Mouse (Mus musculus): Measurements from ENCODE around the gene Smc3. TPM values are rescaled to one million over a fixed set of nuclear protein-coding genes. Genes with fewer than 3 reads are reported as not detected.

The Smc3 gene
- polyA plus RNA-seq, 1 experiment from 2014 or later = 78.8 TPM

DNA sequence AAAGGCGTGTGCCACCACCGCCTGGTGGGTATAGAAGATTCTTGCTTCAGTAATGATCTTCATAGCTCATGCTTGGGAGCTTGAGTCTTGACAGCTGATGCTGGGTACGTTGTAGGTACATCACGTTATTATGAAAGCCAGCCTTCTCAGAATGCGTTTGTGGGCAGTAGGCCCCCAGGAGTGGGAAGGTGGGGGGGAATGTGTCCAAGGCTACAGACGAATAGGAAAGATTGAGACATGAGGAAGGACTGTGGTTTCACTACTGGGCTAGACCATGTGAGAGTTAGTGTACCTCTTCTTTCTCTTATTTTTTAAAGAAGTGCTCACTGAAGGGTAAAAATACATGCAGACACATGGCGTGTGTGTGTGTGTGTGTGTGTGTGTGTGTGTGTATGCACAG lies 68.6 kb downstream of the Smc3 start:
- no peak for ATAC-seq (ENCODE audit: insufficient number of reproducible peaks, insufficient read depth, low FRiP score, low read depth)
- Histone ChIP-seq H3K27me3 (ENCODE audit: control insufficient read depth, insufficient read depth, low read length) (no peaks in the 10 kb centered on the region), H3K9ac (replicated peaks; ENCODE audit: low read depth, low read length) (no peak overlapping the region), H3K9me3 (ENCODE audit: control insufficient read depth, low read depth, low read length) (no peaks in the 10 kb centered on the region), H3K27ac (ENCODE audit: low read length) (no peak overlapping the region), H3K4me2 (replicated peaks; ENCODE audit: low read depth, low read length) (no peak overlapping the region), H3K4me1 (ENCODE audit: control insufficient read depth, insufficient read depth, low read length) (no peaks in the 10 kb centered on the region), H3K4me3 (ENCODE audit: low read depth, low read length) (no peak overlapping the region), H3K36me3 (ENCODE audit: control insufficient read depth, insufficient read depth, low read length) (no peaks in the 10 kb centered on the region)
- 89% methylated on average over 7 of the region's 7 CpGs for WGBS

DNA sequence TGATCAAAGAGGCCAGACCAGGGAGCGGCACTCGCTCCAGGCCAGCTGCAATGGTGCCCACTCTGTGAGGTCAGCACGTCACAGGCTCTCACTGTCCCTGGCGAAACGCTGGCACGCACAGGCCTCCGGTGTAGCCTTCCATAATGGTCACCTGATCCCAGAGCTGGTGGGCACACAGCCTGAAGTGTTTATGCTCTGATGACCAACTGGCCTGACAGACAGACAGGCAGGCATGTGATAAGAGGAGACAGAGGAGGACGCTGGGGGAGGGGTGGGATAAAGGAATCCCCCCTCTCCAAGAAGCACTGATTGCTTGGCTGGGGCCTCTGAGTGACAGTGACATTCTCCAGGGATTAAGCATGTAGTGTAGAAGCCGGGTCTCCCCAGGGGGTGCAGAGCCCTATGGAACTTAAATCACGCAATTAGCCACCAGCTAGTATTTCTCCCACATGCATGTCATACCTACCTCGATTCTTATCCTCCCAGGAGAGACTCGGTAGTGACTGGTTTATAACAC lies 70.5 kb downstream of the Smc3 start:
- no peaks in the 10 kb centered on the region for H3K36me3 ChIP-seq (ENCODE audit: control insufficient read depth, insufficient read depth, low read length)
- H3K4me2 ChIP-seq (replicated peaks; ENCODE audit: low read depth, low read length) = no peak overlapping the region
- no peak overlapping the region for H3K4me3 ChIP-seq (ENCODE audit: low read depth, low read length)
- peaks cover 4% of the 10 kb centered on the region; the same call in 1 of the 2 replicates for H3K27me3 ChIP-seq (ENCODE audit: control insufficient read depth, insufficient read depth, low read length)
- H3K9me3 ChIP-seq (ENCODE audit: control insufficient read depth, low read depth, low read length) = no peaks in the 10 kb centered on the region
- H3K4me1 ChIP-seq (ENCODE audit: control insufficient read depth, insufficient read depth, low read length) = no peaks in the 10 kb centered on the region
- 42% methylated on average over 12 of the region's 12 CpGs for WGBS
- no peak overlapping the region for H3K27ac ChIP-seq (ENCODE audit: low read length)
- ATAC-seq (ENCODE audit: insufficient number of reproducible peaks, insufficient read depth, low FRiP score, low read depth) = no peak
- H3K9ac ChIP-seq (replicated peaks; ENCODE audit: low read depth, low read length) = no peak overlapping the region

DNA sequence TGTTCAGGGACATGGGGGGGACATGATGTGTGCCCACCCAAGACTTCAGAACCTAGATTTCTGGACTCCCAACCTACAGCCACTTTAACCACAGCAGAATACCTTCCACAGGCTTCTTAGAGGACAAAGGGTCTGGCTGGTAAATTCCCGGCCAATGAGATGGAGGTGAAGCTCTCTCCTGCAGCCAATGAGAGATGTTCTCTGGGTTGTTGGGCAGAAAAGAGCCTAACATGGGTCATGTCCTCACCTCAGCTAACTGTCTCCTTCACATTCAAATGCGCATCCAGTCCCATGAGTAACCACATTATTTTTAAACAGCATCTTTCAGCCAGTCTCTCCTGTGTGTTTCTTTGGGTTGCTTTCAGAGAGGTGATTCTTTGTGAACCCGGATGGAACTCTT lies 71.2 kb downstream of the Smc3 start:
- no peak overlapping the region for H3K4me2 ChIP-seq (replicated peaks; ENCODE audit: low read depth, low read length)
- 58% methylated on average over 3 of the region's 3 CpGs for WGBS
- no peak for ATAC-seq (ENCODE audit: insufficient number of reproducible peaks, insufficient read depth, low FRiP score, low read depth)
- no peaks in the 10 kb centered on the region for H3K36me3 ChIP-seq (ENCODE audit: control insufficient read depth, insufficient read depth, low read length)
- no peak overlapping the region for H3K9ac ChIP-seq (replicated peaks; ENCODE audit: low read depth, low read length)
- H3K4me1 ChIP-seq (ENCODE audit: control insufficient read depth, insufficient read depth, low read length) = peaks cover 7% of the 10 kb centered on the region; the same call in 1 of the 2 replicates
- H3K27ac ChIP-seq (ENCODE audit: low read length) = no peak overlapping the region
- peaks cover 8% of the 10 kb centered on the region; the same call in 1 of the 2 replicates for H3K27me3 ChIP-seq (ENCODE audit: control insufficient read depth, insufficient read depth, low read length)
- H3K9me3 ChIP-seq (ENCODE audit: control insufficient read depth, low read depth, low read length) = no peaks in the 10 kb centered on the region
- no peak overlapping the region for H3K4me3 ChIP-seq (ENCODE audit: low read depth, low read length)

DNA sequence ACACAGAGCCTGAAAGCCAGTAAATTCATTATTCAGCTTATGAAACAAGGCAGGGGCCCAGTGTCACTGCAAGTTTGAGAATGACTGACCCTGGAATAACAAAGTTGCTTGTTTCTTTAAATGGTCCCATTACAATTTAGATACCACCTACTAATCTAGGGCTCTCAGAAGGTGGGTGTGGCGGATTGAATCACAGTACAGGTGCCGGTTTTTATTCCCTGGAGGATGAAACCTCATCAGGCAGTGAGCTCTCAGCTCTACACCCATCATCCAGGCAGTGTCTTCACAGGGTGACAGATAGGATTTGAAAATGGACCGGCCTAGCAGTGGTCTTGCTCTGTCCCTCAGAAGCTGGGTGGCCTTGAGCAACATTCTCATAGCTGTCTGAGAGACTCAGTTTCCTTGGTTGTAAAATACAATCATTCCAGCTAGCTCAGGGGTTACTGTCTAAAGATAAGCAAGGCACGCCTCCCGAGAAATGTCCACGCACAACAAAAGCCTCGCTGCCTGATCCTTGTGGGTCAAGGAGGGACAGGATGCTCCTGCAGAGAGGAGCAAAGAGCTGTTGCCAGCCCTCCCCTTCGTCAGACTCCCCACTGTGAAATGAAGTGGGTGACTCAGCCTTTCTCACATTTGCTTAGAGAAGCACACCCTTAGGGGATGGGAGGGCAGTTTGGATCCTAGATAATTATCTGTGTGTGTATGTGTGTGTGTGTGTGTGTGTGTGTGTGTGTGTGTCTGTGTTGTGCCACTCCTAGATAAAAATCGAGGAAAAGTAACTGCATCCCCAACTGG lies 74.1 kb downstream of the Smc3 start:
- peaks cover 14% of the 10 kb centered on the region; the same call in 1 of the 2 replicates for H3K4me1 ChIP-seq (ENCODE audit: control insufficient read depth, insufficient read depth, low read length)
- H3K27ac ChIP-seq (ENCODE audit: low read length) = no peak overlapping the region
- no peaks in the 10 kb centered on the region for H3K36me3 ChIP-seq (ENCODE audit: control insufficient read depth, insufficient read depth, low read length)
- no peak overlapping the region for H3K4me2 ChIP-seq (replicated peaks; ENCODE audit: low read depth, low read length)
- 40% methylated on average over 9 of the region's 9 CpGs for WGBS
- H3K4me3 ChIP-seq (ENCODE audit: low read depth, low read length) = no peak overlapping the region
- ATAC-seq (ENCODE audit: insufficient number of reproducible peaks, insufficient read depth, low FRiP score, low read depth) = no peak
- H3K9ac ChIP-seq (replicated peaks; ENCODE audit: low read depth, low read length) = no peak overlapping the region
- H3K9me3 ChIP-seq (ENCODE audit: control insufficient read depth, low read depth, low read length) = no peaks in the 10 kb centered on the region
- peaks cover 23% of the 10 kb centered on the region for H3K27me3 ChIP-seq (ENCODE audit: control insufficient read depth, insufficient read depth, low read length)

DNA sequence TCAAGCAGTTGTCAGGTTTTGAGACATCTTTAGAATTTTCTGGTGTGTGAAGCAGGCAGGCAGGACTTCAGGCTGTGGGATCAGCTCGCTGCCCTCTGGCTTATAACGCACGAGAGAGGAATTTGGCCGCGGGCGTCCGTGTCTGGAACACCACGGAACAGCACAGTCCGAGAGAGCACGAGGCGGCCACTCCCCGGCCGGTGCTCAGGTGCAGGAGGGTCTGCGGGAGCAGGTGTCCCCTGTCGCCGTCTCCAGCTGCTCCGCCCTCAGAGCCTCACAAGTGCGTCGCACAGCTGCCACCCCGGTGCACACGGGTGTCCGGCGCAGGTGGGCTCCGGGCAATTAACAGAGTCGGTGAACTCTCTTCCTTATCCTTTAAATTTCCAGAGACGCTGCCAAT lies 76.0 kb downstream of the Smc3 start:
- H3K9ac ChIP-seq (replicated peaks; ENCODE audit: low read depth, low read length) = no peak overlapping the region
- peaks cover 14% of the 10 kb centered on the region; the same call in 1 of the 2 replicates for H3K4me1 ChIP-seq (ENCODE audit: control insufficient read depth, insufficient read depth, low read length)
- ATAC-seq (ENCODE audit: insufficient number of reproducible peaks, insufficient read depth, low FRiP score, low read depth) = no peak
- peaks cover 23% of the 10 kb centered on the region for H3K27me3 ChIP-seq (ENCODE audit: control insufficient read depth, insufficient read depth, low read length)
- H3K4me3 ChIP-seq (ENCODE audit: low read depth, low read length) = peak overlapping the region; percentile 65
- H3K9me3 ChIP-seq (ENCODE audit: control insufficient read depth, low read depth, low read length) = no peaks in the 10 kb centered on the region
- no peaks in the 10 kb centered on the region for H3K36me3 ChIP-seq (ENCODE audit: control insufficient read depth, insufficient read depth, low read length)
- H3K4me2 ChIP-seq (replicated peaks; ENCODE audit: low read depth, low read length) = peak overlapping the region; percentile 100
- WGBS = under 1% methylated on average over 26 of the region's 26 CpGs
- H3K27ac ChIP-seq (ENCODE audit: low read length) = no peak overlapping the region

DNA sequence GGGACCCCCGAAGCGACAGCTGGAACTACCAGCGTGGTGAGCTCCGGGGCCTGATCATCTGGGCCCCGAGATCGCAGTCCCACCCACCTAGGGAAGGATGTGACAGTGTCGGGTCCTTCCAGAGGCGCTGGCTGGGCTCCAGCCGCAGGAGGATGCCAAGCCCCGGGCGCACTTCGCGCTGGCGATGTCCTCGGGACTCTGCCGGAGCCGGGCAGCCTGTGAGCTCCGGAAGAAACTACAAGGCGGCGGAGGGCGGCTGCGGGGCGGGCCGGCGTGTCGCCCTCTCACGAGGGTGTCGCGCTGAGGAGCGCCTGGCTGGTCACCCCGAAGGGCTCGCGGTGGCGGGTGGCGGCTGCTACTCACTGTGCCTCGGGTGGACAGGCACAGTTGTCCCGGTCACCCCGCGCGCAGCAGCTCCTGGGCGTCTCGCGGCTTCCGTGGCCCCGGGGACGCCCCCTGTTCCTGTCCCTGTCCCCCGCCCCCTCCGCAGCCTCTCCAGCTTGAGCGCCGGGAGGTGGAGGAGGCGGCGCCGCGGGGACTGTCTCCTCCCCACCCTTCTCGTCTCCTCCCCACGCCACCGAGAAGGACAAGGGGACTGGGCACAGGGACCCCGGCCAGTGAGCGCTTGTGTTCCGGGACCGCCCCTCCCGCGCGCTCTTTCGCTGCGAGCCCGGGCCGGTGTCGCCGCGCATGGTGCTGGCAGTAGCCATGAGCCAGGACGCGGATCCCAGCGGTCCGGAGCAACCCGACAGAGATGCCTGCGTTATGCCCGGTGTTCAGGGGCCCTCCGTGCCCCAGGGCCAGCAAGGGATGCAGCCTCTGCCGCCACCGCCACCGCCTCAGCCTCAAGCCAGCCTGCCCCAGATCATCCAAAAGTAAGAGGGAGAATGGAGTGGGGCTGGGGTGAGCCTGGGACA lies 76.8 kb downstream of the Smc3 start, which contains the start of gene Rbm20:
Gene Rbm20, plus strand, starts transcription at position 589 of the 917 bp plus-strand sequence.
- under 1% methylated on average over 79 of the region's 82 CpGs for WGBS
- peaks cover 23% of the 10 kb centered on the region for H3K27me3 ChIP-seq (ENCODE audit: control insufficient read depth, insufficient read depth, low read length)
- H3K4me2 ChIP-seq (replicated peaks; ENCODE audit: low read depth, low read length) = peak within 1 kb of the TSS; percentile 100
- H3K4me1 ChIP-seq (ENCODE audit: control insufficient read depth, insufficient read depth, low read length) = peaks cover 14% of the 10 kb centered on the region; the same call in 1 of the 2 replicates
- H3K9me3 ChIP-seq (ENCODE audit: control insufficient read depth, low read depth, low read length) = no peaks in the 10 kb centered on the region
- no peak within 1 kb of the TSS for H3K27ac ChIP-seq (ENCODE audit: low read length)
- H3K36me3 ChIP-seq (ENCODE audit: control insufficient read depth, insufficient read depth, low read length) = no peaks in the 10 kb centered on the region
- peak; percentile 69 for ATAC-seq (ENCODE audit: insufficient number of reproducible peaks, insufficient read depth, low FRiP score, low read depth)
- peak within 1 kb of the TSS; percentile 65 for H3K4me3 ChIP-seq (ENCODE audit: low read depth, low read length)
- H3K9ac ChIP-seq (replicated peaks; ENCODE audit: low read depth, low read length) = peak within 1 kb of the TSS; percentile 28; the same call in 1 of the 2 replicates

DNA sequence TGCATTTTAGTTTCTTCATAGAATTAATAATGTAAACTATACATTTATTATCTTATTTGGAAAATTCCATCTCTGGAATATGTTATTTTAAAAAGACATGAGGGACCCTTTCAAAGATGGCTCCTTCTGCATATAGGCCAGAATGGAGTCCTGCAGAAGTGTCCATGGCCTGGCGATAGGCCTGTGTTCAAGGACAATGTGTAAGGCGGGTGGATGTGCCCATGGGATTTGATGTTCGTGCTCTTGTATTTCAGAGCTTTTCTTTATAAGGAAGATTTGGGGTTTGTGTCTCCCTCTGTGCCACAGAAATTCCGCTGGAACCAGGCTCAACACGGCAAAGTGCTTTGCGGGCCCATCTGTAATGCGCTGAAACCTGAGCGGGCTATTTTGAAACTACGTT lies 79.0 kb downstream of the Smc3 start:
- H3K36me3 ChIP-seq (ENCODE audit: control insufficient read depth, insufficient read depth, low read length) = no peaks in the 10 kb centered on the region
- no peak overlapping the region for H3K4me2 ChIP-seq (replicated peaks; ENCODE audit: low read depth, low read length)
- peaks cover 14% of the 10 kb centered on the region; the same call in 1 of the 2 replicates for H3K4me1 ChIP-seq (ENCODE audit: control insufficient read depth, insufficient read depth, low read length)
- H3K4me3 ChIP-seq (ENCODE audit: low read depth, low read length) = no peak overlapping the region
- H3K27ac ChIP-seq (ENCODE audit: low read length) = no peak overlapping the region
- H3K27me3 ChIP-seq (ENCODE audit: control insufficient read depth, insufficient read depth, low read length) = peaks cover 23% of the 10 kb centered on the region
- H3K9me3 ChIP-seq (ENCODE audit: control insufficient read depth, low read depth, low read length) = no peaks in the 10 kb centered on the region
- H3K9ac ChIP-seq (replicated peaks; ENCODE audit: low read depth, low read length) = no peak overlapping the region
- 92% methylated on average over 9 of the region's 9 CpGs for WGBS
- ATAC-seq (ENCODE audit: insufficient number of reproducible peaks, insufficient read depth, low FRiP score, low read depth) = no peak

DNA sequence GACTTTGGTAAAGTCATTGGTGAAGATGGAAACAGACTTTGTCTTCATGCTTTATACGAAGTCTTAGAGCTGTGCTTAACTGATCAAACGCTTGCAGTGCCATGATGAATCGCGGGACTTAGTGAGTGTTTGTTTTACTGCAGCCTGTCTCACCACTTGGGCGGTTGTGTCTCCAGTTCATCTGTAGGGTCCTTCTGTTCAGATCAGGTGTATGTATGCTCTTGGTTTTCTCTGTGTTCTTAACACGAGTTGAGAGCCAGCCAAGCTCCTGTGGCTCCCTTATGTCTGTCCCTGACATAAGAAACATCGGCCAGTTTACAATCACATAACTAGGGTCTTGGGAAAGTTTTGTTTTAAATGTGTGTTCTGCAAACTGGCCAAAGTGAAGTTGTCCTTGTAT lies 79.8 kb downstream of the Smc3 start:
- Histone ChIP-seq H3K27ac (ENCODE audit: low read length) (no peak overlapping the region), H3K4me3 (ENCODE audit: low read depth, low read length) (no peak overlapping the region), H3K4me1 (ENCODE audit: control insufficient read depth, insufficient read depth, low read length) (peaks cover 14% of the 10 kb centered on the region; the same call in 1 of the 2 replicates), H3K9ac (replicated peaks; ENCODE audit: low read depth, low read length) (no peak overlapping the region), H3K36me3 (ENCODE audit: control insufficient read depth, insufficient read depth, low read length) (no peaks in the 10 kb centered on the region), H3K4me2 (replicated peaks; ENCODE audit: low read depth, low read length) (no peak overlapping the region), H3K9me3 (ENCODE audit: control insufficient read depth, low read depth, low read length) (no peaks in the 10 kb centered on the region), H3K27me3 (ENCODE audit: control insufficient read depth, insufficient read depth, low read length) (peaks cover 23% of the 10 kb centered on the region)
- no peak for ATAC-seq (ENCODE audit: insufficient number of reproducible peaks, insufficient read depth, low FRiP score, low read depth)
- 71% methylated on average over 7 of the region's 7 CpGs for WGBS

All from stomach, embryonic 14.5 days (tissue).